In genomic region chr16:96888036-96888435, GRCm38 (mm10) we compare ENCODE assay signal across 18 mouse cellular contexts.
A peak's percentile ranks its signal among the peaks of the same experiment; 100 is the strongest.
DNase-seq lines count a peak whose midpoint lies in the region; ATAC-seq and TF ChIP-seq lines count a peak whose summit lies in the region.
"Had no signal": no experiment of that assay in that cellular context is flagged by ENCODE, and none has a peak within 500 bp of the region (broad histone marks: within the 10 kb centered on the region; RNA-seq: fewer than 3 reads in every experiment).

No protein-coding gene starts in this region.

- no peaks in the 10 kb centered on the region for H3K27me3 ChIP-seq in forebrain, embryonic 14.5 days (replicated peaks; ENCODE audit: control insufficient read depth, insufficient read depth, low read length)
- no peaks in the 10 kb centered on the region for H3K27me3 ChIP-seq in forebrain, embryonic 12.5 days
- H3K27me3 ChIP-seq in kidney, postnatal 0 days (ENCODE audit: insufficient read depth, low read length), result no peaks in the 10 kb centered on the region
- H3K27me3 ChIP-seq in midbrain, embryonic 16.5 days (ENCODE audit: control insufficient read depth, insufficient read depth, low read depth, low read length), result no peaks in the 10 kb centered on the region
- no peaks in the 10 kb centered on the region for H3K27me3 ChIP-seq in midbrain, embryonic 13.5 days
- no peaks in the 10 kb centered on the region for H3K27me3 ChIP-seq in embryonic facial prominence, embryonic 15.5 days
- H3K27me3 ChIP-seq in liver, postnatal 0 days (ENCODE audit: insufficient read depth, low read length), result no peaks in the 10 kb centered on the region
- H3K27me3 ChIP-seq: liver, embryonic 12.5 days; megakaryocyte, embryonic 14.5 days had no signal

- H3K4me1 ChIP-seq in forebrain, embryonic 14.5 days (ENCODE audit: control insufficient read depth, insufficient read depth, low read length), result 0 out of 2 replicates have a peak, but pooled peaks cover 4% of the 10 kb centered on the region
- H3K4me1 ChIP-seq in forebrain, embryonic 12.5 days, result no peaks in the 10 kb centered on the region
- 0 out of 2 replicates have a peak, but pooled peaks cover 7% of the 10 kb centered on the region for H3K4me1 ChIP-seq in kidney, postnatal 0 days (replicated peaks; ENCODE audit: insufficient read depth, low read length)
- peaks cover 10% of the 10 kb centered on the region; the same call in 1 of the 2 replicates for H3K4me1 ChIP-seq in midbrain, embryonic 16.5 days (ENCODE audit: control insufficient read depth, insufficient read depth, low read length)
- H3K4me1 ChIP-seq in midbrain, embryonic 13.5 days (replicated peaks), result peaks cover 3% of the 10 kb centered on the region; the same call in 1 of the 2 replicates
- peaks cover 3% of the 10 kb centered on the region; the same call in 1 of the 2 replicates for H3K4me1 ChIP-seq in embryonic facial prominence, embryonic 15.5 days
- no peaks in the 10 kb centered on the region for H3K4me1 ChIP-seq in liver, postnatal 0 days (ENCODE audit: insufficient read depth)
- H3K4me1 ChIP-seq: liver, embryonic 12.5 days; megakaryocyte, embryonic 14.5 days had no signal

- H3K27ac ChIP-seq in forebrain, embryonic 14.5 days (ENCODE audit: low read depth, low read length), result peak overlapping the region; percentile 27; the same call in 1 of the 2 replicates
- H3K27ac ChIP-seq in forebrain, embryonic 12.5 days, result no peak overlapping the region
- no peak overlapping the region for H3K27ac ChIP-seq in kidney, postnatal 0 days
- peak overlapping the region; percentile 53; the same call in 1 of the 2 replicates for H3K27ac ChIP-seq in midbrain, embryonic 16.5 days (ENCODE audit: low read length)
- no peak overlapping the region for H3K27ac ChIP-seq in midbrain, embryonic 13.5 days
- 0 out of 2 replicates have a peak overlapping the region, but pooled peaks have one; percentile 17 for H3K27ac ChIP-seq in embryonic facial prominence, embryonic 15.5 days (replicated peaks)
- H3K27ac ChIP-seq in liver, postnatal 0 days (ENCODE audit: low read depth), result no peak overlapping the region
- H3K27ac ChIP-seq: liver, embryonic 12.5 days had no signal

- WGBS in forebrain, embryonic 14.5 days, result 73% methylated on average over 1 of the region's 1 CpGs
- 85% methylated on average over 1 of the region's 1 CpGs for whole genome bisulfite sequencing in forebrain, embryonic 12.5 days
- WGBS in kidney, postnatal 0 days, result 39% methylated on average over 1 of the region's 1 CpGs
- WGBS in midbrain, embryonic 16.5 days, result 76% methylated on average over 1 of the region's 1 CpGs
- WGBS in midbrain, embryonic 13.5 days, result 71% methylated on average over 1 of the region's 1 CpGs
- 47% methylated on average over 1 of the region's 1 CpGs for WGBS in embryonic facial prominence, embryonic 15.5 days
- 53% methylated on average over 1 of the region's 1 CpGs for WGBS in liver, postnatal 0 days (ENCODE audit: insufficient replicate concordance)

- H3K36me3 ChIP-seq in forebrain, embryonic 14.5 days (ENCODE audit: control insufficient read depth, insufficient read depth, low read length), result no peaks in the 10 kb centered on the region
- H3K36me3 ChIP-seq in forebrain, embryonic 12.5 days (replicated peaks), result no peaks in the 10 kb centered on the region
- H3K36me3 ChIP-seq in kidney, postnatal 0 days (ENCODE audit: insufficient read depth, low read length), result no peaks in the 10 kb centered on the region
- no peaks in the 10 kb centered on the region for H3K36me3 ChIP-seq in midbrain, embryonic 16.5 days (ENCODE audit: control insufficient read depth, insufficient read depth, low read length)
- H3K36me3 ChIP-seq in midbrain, embryonic 13.5 days, result no peaks in the 10 kb centered on the region
- H3K36me3 ChIP-seq in embryonic facial prominence, embryonic 15.5 days, result no peaks in the 10 kb centered on the region
- H3K36me3 ChIP-seq in liver, postnatal 0 days (replicated peaks; ENCODE audit: insufficient read depth, low read length), result no peaks in the 10 kb centered on the region
- H3K36me3 ChIP-seq: liver, embryonic 12.5 days had no signal

- ATAC-seq in forebrain, embryonic 14.5 days, result no peak
- ATAC-seq in forebrain, embryonic 12.5 days (ENCODE audit: low FRiP score), result no peak
- no peak for ATAC-seq in kidney, postnatal 0 days (replicated peaks; ENCODE audit: low FRiP score, low read depth)
- ATAC-seq in midbrain, embryonic 16.5 days, result no peak
- ATAC-seq in midbrain, embryonic 13.5 days, result no peak
- no peak for ATAC-seq in embryonic facial prominence, embryonic 15.5 days (ENCODE audit: insufficient number of reproducible peaks, low FRiP score, low TSS enrichment, low read depth)
- no peak for ATAC-seq in liver, postnatal 0 days
- ATAC-seq: activated CD4-positive, CD25-positive, alpha-beta regulatory T cell, adult 4 months; liver, embryonic 12.5 days had no signal

- TF ChIP-seq CTCF in kidney, postnatal 0 days (IDR thresholded peaks at IDR 0.05; ENCODE audit: low read depth), result no peak
- TF ChIP-seq CTCF in liver, postnatal 0 days (IDR thresholded peaks at IDR 0.05; ENCODE audit: low read depth), result no peak

- no peaks in the 10 kb centered on the region for H3K9me3 ChIP-seq in forebrain, embryonic 14.5 days (replicated peaks; ENCODE audit: control insufficient read depth, low read length)
- H3K9me3 ChIP-seq in forebrain, embryonic 12.5 days, result no peaks in the 10 kb centered on the region
- no peaks in the 10 kb centered on the region for H3K9me3 ChIP-seq in kidney, postnatal 0 days (replicated peaks; ENCODE audit: low read length)
- H3K9me3 ChIP-seq in midbrain, embryonic 16.5 days (replicated peaks; ENCODE audit: control insufficient read depth, low read length, poor library complexity, severe bottlenecking), result no peaks in the 10 kb centered on the region
- no peaks in the 10 kb centered on the region for H3K9me3 ChIP-seq in midbrain, embryonic 13.5 days
- no peaks in the 10 kb centered on the region for H3K9me3 ChIP-seq in embryonic facial prominence, embryonic 15.5 days (replicated peaks)
- H3K9me3 ChIP-seq in liver, postnatal 0 days (ENCODE audit: low read length), result no peaks in the 10 kb centered on the region
- H3K9me3 ChIP-seq: liver, embryonic 12.5 days; megakaryocyte, embryonic 14.5 days had no signal

- no peak for TF ChIP-seq EP300 in liver, postnatal 0 days (IDR thresholded peaks at IDR 0.05; ENCODE audit: low read depth)

- H3K9ac ChIP-seq in forebrain, embryonic 14.5 days (ENCODE audit: low read length), result no peak overlapping the region
- H3K9ac ChIP-seq in forebrain, embryonic 12.5 days, result no peak overlapping the region
- H3K9ac ChIP-seq in kidney, postnatal 0 days (ENCODE audit: low read depth, low read length), result no peak overlapping the region
- H3K9ac ChIP-seq in midbrain, embryonic 16.5 days (ENCODE audit: low read depth, low read length), result no peak overlapping the region
- H3K9ac ChIP-seq in midbrain, embryonic 13.5 days (replicated peaks), result no peak overlapping the region
- H3K9ac ChIP-seq in embryonic facial prominence, embryonic 15.5 days, result no peak overlapping the region
- no peak overlapping the region for H3K9ac ChIP-seq in liver, postnatal 0 days (replicated peaks)
- H3K9ac ChIP-seq: liver, embryonic 12.5 days had no signal

- no peak overlapping the region for H3K4me2 ChIP-seq in forebrain, embryonic 14.5 days (ENCODE audit: low read length)
- no peak overlapping the region for H3K4me2 ChIP-seq in forebrain, embryonic 12.5 days
- H3K4me2 ChIP-seq in kidney, postnatal 0 days (ENCODE audit: low read length), result no peak overlapping the region
- no peak overlapping the region for H3K4me2 ChIP-seq in midbrain, embryonic 16.5 days (ENCODE audit: low read length)
- H3K4me2 ChIP-seq in midbrain, embryonic 13.5 days (replicated peaks), result no peak overlapping the region
- no peak overlapping the region for H3K4me2 ChIP-seq in embryonic facial prominence, embryonic 15.5 days (replicated peaks)
- no peak overlapping the region for H3K4me2 ChIP-seq in liver, postnatal 0 days (ENCODE audit: low read depth, low read length)
- H3K4me2 ChIP-seq: heart, embryonic 11.5 days; liver, embryonic 12.5 days had no signal

- no peak overlapping the region for H3K4me3 ChIP-seq in forebrain, embryonic 14.5 days (ENCODE audit: low read depth, low read length)
- no peak overlapping the region for H3K4me3 ChIP-seq in forebrain, embryonic 12.5 days (replicated peaks)
- no peak overlapping the region for H3K4me3 ChIP-seq in kidney, postnatal 0 days (replicated peaks; ENCODE audit: low read depth, low read length)
- H3K4me3 ChIP-seq in midbrain, embryonic 16.5 days (ENCODE audit: low read depth, low read length), result no peak overlapping the region
- H3K4me3 ChIP-seq in midbrain, embryonic 13.5 days (replicated peaks), result no peak overlapping the region
- H3K4me3 ChIP-seq in embryonic facial prominence, embryonic 15.5 days (replicated peaks), result no peak overlapping the region
- no peak overlapping the region for H3K4me3 ChIP-seq in liver, postnatal 0 days (ENCODE audit: low read depth, low read length)
- H3K4me3 ChIP-seq: liver, embryonic 12.5 days; megakaryocyte, embryonic 14.5 days had no signal

- DNase-seq in forebrain, embryonic 14.5 days (ENCODE audit: low spot score), result peak; percentile 68
- DNase-seq in kidney, postnatal 0 days (ENCODE audit: low spot score), result peak; percentile 16
- no peak for DNase-seq in kidney, adult 8-10 months
- DNase-seq in liver, postnatal 0 days, result no peak
- DNase-seq: cerebellum, postnatal 10 days; heart, postnatal 4 days; kidney, adult 18-20 months; kidney, postnatal 4 days; lung, postnatal 10 days; thymus, adult 2 months had no signal

Comparison
In these comparisons a context has a peak if more than half of its experiments do, and no peak if none do; other contexts are left out.
1. DNase-seq: peak in forebrain, embryonic 14.5 days (single experiment) and kidney, postnatal 0 days (single experiment); none in kidney, adult 8-10 months (0 of 2) and liver, postnatal 0 days (single experiment).
2. H3K27ac ChIP-seq: peak in forebrain, embryonic 14.5 days (single experiment), midbrain, embryonic 16.5 days (single experiment) and embryonic facial prominence, embryonic 15.5 days (single experiment); none in forebrain, embryonic 12.5 days (single experiment), kidney, postnatal 0 days (single experiment), midbrain, embryonic 13.5 days (single experiment) and liver, postnatal 0 days (single experiment).